Mouse (Mus musculus) olfactory bulb, adult 2 months (tissue): ENCODE measurements around the gene Vps25.
A peak's percentile ranks its signal among the peaks of the same experiment; 100 is the strongest.

Experiments
- CTCF ChIP-seq: fragments of 200-500 bp; IDR thresholded peaks from 2 replicates; pipeline ENCODE4 v1.5.1; 2012; ENCODE audit warnings: low read depth, mild to moderate bottlenecking, low read length, moderate library complexity; ENCODE audit not compliant: insufficient read depth
- POLR2A ChIP-seq: fragments of 200-500 bp; IDR thresholded peaks from 2 replicates; pipeline ENCODE4 v1.6.1; 2012; ENCODE audit warnings: mild to moderate bottlenecking, low read depth, low read length, moderate library complexity; ENCODE audit not compliant: insufficient read depth

GRCm38 (mm10) chr11:101253613-101254389 lies at the start of gene Vps25:
- TF ChIP-seq CTCF, result no peak
- peak; percentile 75 for TF ChIP-seq POLR2A
